Mouse (Mus musculus) CD4-positive helper T cell, adult 2 months (primary cell): ENCODE data around the gene Smim22.

Experiments
- DNase-seq: peaks from one replicate; pipeline ENCODE4 v3.0.0-alpha.2; 2012; ENCODE audit warnings: low read depth, missing footprints, low spot score

Gene Smim22

DNA sequence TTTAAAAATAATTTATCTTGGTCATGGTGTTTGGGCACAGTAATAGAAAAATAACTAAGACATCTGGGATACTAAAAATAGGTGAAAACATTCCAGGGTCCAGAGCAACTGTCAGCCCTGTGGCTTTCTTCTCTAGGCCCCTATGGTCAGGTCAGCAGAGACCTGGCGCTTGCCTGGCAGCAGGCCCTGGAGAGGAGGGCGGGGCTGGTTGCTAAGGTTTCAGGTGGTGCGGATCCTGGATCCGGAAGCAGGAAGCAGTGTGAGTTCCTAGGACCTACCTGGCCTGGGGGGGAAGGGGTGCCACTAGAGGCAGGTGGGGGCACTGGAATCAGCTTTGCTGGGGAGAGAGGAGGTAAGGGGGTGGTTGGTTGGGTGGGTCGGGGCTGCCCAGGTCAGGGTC lies at the start of gene Smim22:
TSS of gene Smim22 (plus strand) at position 222 of the 400 bp plus-strand sequence.
- no peak for DNase-seq

DNA sequence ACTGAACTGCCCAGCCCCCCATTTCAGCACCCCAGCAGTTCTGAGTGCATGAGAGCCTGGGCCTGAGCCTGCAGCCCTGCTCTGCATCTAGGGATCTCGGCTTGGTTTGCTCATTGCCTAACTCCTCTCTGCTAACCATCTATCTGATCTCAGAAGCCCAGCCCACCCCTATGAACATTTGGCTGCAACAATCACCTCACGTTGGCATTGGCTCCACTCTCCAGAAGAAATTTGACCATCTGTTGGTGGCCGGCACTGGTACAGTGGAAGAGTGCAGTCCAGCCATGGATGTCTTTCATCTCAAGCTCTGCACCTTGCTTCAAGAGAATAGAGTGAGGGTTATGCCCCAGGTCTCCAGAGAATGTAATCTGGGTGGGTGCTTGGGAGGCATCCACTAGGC lies 49.6 kb upstream of the Smim22 start:
- DNase-seq = no peak

DNA sequence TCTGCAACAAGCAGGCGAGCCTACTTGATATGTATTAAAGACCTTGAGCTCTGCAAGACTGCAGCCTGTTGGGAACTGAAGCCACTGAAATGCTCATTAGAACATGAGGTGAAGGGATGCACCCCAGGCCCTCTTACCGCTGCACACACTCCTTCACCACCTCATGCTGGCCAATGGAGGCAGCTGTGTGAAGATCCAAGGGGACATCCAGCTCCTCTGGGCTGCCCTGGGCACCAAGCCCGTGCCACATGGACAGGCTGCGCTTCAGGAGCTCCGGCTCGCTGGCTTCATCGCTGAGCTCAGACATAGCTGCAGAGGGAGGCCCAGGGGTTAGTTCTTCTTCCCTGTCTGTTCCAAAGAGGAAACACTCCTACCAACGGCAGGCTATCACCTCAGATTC lies 46.8 kb upstream of the Smim22 start:
- DNase-seq = no peak

DNA sequence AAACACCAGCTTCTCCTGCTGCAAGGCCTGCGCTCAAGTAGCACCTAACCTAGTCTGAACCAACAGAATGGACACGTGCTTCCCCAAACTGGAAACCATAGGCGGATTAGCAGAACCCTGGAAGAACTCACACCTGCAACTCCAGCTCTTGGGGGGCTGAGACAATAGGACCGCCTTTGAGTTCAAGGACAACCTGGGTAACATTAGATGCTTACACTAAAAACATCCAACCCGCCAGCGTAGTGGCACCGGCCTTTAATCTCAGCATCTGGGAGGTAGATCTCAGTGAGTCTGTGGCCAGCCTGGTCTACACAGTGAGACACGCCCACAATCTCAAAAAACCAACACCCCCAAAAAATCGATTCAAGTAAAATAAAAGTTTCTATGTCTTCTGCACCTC lies 43.7 kb upstream of the Smim22 start:
- DNase-seq = peak; percentile 20

DNA sequence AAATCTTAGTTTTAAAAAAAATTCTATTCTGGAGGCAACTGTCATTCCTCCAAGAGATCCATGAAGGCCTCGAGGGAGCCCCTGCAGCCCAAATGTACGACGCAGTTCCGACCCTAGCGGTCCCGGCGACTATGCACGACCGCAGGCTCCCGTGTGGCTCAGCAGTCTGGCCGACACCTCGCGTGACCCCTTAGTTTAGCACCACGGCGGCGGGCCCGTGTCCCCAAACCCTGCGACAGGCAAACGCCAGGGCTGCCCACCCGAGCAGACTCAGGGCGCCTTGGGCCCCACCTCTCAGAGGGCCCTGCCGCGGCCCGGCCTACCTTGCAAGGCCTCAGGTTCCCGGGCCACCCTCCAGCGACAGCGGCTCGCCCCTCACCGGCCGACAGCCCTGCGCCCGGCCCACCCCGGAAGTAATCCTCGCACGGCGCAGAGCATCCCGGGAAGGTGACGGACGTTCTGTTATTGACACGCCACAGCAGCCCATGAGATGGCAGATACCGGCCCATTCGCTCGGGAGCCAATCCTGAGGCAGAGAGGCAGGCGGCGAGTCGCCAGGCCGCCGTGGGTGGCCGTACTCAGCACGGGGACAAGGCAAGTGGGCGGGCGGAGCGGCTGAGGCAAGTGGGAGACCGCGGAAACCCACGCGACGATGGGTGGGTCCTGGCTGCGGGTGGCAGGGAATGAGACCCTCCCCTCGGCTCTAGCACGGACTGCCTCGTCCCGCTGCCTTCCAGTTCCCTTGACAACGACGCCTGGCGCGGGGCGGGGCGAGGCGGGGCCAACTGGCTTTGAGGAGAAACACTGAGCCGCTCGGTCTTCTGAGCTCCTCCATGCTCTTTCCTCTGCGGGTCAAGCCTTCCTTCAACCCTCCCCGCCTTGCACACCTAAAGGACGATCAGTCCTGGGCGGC lies 43.0 kb upstream of the Smim22 start, which contains the start of gene Anks3:
TSS of gene Anks3 (minus strand) at position 409 of the 913 bp plus-strand sequence.
- peak; percentile 92 for DNase-seq

DNA sequence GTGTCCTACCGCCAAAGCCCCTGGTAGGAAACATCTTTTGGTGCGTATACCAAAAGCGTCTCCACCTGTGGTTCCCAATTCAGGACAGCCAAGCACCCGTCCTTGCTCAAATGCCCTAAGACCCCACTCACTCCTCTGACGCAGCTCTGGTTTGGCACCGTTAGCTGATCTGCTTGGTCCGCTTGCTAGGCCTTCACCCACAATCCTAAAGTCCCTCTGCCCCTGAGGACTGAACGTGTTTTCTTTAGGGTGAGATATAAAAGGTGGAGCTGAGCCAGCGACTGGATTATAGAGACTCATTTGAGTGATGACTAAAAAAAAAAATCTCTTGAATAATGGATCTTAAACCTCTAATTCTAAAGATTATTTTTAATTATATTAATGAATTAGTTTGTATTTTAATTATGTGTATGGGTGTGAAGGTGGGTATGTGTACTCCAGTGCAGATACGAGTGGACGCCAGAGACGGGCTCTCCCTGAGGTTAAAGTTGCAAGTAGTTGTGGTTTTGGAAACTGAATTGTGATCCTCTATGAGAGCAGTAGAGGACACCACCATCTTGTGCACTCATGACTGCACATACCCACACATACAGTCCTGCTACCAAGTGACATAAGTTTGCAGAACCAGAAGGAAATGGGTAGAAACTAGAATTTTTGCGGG lies 42.2 kb upstream of the Smim22 start:
- peak; percentile 16 for DNase-seq

DNA sequence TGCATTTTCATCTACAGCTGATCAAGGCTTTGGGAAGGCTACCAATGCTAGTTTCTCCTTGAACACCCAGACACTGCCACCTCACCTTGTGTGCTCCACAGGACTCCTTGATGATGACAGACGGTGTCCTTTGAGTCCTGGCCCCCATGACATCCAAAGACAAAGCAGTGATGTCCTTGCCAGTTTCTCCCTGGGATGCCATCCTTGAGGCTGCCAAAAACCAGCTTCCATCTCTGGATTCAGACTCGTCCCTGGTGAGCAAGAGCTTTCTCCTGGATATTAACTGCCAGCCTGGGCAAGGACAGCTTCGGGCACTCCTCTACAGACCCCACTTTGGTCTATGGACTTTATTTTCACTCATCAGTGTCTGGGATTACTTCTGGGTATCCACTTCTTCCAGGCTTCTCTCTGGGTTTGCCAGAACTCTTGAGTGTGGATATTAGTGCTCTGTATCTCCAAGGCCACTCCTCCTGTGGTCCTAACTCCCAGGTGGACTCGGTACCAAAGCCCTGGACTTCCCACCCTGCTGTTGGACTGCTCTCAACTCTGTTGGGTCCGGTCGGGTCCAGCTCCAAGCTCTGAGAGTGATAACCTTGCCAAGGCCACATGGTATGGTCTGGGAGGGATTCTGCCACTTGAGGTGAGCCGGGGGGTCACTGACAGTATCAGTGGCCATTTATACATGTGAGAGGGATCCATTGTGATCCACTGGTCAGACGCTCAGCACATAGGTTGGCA lies 41.5 kb upstream of the Smim22 start:
- DNase-seq = no peak

DNA sequence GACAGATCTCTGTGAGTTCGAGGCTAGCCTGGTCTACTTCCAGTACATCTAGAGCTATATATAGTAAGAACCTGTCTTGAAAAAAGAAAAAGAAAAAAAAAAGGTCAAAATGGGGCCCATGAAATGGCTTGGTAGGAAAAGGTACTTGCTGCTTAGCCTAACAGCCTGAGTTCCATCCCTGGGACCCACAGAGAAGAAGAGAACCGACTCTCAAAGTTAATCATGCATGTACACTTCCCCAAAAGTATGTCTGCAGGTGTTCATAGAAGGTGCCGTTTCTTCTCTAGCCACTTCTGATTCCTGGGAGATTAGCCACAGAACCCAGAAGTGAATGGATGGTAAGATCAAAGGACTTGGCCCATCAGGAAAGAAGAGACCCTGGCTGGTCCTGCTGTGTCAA lies 38.7 kb upstream of the Smim22 start:
- no peak for DNase-seq

DNA sequence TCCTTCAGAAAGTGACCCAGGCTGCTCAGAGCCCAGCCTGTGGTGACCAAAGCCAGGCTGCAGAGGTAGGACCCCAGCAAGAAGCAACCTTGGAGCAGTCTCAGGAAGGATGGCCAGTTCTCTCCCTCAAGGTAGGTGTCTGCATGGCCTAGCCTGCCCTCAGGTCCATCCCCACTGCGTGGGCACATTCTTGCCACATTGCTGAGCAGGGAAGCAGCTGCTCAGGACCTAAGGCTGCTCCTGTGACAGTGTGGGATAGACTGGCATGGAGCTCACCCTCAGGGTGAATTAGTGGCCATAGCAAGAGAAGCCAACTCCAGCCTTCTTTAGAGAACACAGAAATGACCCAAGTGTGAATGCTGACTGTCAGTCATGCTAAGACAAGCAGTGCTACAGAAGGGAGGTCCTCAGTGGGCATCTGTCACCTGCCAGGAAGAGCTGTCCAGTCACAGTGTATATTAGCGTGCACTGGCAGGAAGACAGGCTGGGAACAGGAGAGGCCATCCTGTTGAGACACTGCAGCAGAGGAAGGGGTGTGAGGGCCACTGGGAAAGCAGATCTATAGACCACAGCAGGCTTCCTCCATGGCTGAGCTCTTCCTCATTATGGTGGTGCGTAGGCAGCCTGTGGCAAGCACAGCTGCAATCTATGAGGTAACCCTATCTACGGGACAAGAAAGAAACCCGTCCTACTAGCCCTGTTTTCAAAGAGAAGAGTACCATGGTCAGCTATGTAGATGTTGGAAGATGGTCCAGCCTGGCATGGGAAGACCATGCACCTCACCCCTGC lies 37.8 kb upstream of the Smim22 start:
- DNase-seq = no peak

DNA sequence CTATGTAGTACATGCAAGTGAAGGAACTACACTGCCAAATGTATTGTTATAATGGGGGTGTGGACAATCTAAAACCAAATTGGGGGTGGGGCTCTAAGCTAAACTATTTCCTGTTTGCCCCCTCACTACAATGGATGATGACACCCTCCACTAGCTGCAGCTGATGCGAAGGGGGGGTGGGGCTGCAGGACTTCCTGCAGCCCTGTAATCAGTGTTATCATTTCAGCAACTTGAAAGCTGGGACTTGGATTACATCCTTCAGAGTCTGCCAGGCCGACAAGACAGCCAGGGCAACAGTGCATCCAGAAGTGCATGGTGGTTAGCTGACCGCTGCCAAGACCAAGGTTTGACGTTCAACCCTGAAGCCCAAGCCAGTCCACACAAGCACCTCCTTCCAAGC lies 35.5 kb upstream of the Smim22 start:
- no peak for DNase-seq

DNA sequence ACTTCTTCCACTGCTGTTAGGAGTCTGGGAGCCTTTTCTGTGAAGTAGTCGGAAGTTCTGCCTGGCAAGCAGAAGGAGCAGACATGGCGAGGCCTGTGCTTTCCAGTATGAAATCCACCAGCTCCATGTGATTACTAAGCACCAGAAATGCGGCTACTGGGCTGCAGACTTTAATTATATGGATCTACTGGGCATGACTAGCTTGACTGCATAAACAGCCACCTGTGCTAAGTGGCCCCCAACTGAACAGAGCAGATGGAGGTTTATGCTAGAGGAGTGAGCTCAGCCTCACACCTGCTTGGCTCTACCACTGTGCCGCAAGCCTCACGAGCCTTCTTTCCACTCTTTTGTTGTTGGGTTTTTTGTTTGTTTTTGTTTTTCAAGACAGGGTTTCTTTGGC lies 32.6 kb upstream of the Smim22 start:
- DNase-seq = no peak

DNA sequence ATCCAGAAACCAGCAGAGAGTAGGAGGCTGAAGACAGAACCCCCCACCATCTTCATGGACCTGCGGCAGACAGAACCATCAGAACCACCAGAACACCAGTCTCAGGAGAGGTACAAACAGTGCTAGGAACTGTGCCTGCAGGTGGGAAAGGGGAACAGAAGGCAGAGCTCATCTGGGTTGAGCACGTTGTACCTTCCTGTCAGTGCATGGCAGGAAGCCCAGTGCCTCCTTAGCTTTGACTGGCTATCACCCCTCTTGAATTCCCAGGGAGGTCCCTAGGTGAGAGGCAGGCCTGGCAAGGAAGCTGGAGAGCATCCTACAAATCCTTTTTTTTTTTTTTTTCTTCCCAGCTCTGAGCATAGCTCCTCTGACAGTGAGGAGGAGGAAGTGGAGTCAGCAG lies 30.9 kb upstream of the Smim22 start:
- no peak for DNase-seq

DNA sequence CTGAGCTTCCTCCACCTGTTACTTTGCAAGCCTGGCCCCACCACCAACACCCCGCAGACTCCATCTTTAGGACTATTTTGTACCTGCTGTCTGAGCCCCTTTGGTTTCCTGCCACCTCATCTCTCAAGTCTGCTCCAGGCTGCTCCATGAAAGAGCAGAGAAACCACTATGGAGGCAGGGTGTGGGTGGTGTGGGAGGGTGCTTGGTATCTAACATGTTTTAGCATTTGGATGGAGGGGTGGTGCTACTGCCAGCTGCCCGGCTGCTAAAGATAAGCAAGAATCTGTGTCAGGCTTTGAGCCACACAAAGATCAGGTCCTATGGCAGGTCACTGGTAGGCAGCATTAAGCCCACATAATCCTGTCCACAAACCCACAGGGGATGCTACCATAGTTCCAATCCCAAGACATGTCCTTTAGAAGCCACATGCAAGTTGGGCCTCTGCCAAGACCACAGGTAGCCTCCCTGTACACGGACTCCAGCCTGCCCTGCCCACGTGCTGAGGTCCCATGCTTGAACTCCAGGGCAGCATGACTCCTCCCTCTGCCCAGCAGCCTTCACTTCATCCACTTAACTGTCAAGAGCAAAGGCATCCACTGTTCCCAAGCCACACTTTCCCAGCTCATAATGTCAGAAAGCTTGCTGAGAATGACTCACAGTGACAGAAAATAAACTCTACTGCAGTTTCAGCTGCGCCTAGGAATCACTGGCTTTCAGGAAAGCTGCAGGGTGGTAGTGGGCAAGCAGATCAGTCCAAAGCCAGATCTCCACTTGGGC lies 28.6 kb upstream of the Smim22 start:
- no peak for DNase-seq

DNA sequence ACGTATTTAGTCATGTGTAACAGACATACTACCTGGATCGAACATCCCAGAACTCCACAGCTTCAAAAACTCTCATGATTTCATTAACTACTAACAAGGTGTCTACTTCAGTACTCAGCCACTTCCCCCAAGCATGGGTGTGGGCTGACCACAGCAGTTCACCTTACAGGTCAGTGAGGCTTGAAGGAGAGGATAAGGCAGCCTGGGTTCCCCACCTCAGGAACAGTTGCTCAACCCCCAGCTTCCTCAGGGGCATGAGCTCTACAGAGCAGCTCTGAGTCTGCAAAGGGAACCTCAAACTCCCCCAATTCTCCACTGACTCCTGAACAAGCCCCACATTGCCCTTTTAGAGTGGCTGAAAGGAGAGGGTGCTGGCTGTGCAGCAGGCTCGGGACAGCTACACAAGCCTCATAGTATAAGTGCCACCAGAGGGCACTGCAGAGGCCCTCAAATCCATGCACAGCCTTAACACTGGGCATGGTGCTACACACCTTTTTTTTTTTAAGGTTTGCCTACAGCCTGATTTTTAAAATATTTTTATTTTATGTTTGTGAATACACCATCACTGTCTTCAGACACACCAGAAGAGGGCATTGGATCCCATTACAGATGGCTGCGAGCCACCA lies 27.2 kb upstream of the Smim22 start:
- DNase-seq = peak; percentile 47

DNA sequence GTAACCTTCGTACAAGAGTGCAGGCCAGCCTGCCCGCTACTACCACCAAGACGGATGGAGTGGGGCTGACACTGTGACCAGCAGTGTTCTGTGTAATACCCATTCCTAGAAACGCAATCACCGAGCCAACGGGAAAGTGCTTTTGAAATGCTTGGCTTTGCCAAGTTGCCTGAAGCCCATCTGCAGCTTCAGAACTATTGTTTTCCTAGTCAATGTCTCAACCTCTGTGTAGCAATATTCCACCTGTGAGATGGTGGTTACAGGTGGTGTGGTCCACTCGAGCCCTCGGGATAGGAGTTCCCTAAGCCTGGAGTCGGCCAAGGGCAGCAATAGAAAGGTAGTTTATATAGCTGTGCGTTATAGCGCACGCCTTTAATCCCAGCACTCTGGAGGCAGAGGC lies 22.4 kb upstream of the Smim22 start:
- no peak for DNase-seq

DNA sequence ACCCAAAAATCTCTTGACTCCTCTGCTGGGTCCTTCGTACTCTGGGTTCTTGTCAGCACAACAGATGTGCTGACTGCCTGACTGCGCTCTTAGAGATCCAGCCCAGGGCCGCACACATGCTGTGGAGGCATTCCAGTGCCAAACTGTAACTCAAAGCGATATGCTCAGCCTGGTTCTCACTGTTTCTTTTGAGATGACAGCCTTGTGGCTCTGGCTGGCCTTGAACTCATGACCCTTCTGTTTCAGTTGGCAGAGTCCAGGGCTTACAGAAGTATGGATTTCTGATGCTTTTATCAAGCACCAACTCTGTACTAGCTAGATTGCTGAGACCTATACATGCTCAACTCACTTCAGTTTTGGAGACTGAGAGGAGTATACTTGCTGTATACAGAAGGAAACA lies 13.8 kb upstream of the Smim22 start:
- no peak for DNase-seq

DNA sequence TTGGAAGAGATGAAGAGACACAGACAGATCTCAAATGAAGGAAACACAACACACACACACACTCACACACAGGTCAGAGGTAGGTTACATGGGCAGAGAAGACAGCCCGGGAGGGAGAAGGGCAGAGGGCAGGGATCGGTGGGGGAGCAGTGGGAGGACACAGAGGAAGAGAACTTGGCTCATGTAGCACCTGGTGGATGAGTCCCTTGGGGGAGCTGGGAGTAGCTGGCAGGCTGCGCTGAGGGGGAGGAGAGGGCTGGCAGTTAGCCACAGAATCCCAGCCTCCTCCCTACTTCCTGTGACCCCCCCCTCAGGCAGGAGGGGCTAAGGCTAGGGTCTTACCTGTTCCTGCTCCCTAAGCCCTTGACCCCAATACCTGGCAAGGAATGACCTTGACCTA lies 9.5 kb upstream of the Smim22 start, which contains the start of gene Sept12:
TSS of gene Sept12 (minus strand) at position 300 of the 400 bp plus-strand sequence.
- DNase-seq = no peak

DNA sequence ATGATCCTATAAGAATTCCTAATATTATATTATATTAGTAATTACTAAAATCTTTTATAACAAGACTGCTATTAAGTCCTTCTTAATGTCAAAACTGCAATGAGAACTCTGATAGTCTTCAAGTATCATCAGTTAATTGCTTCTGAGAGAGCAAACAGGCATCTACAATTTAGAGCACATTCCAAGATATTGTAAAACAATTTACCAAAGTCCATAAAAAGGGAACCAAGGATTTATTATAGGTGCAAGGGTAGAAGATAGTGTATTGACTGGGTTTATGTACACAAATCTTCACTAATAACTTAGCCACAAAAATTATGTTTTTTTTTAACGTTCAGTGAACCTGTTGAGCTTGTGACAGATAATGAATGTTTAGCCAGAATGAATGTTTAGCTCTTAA lies 8.1 kb upstream of the Smim22 start:
- DNase-seq = no peak

DNA sequence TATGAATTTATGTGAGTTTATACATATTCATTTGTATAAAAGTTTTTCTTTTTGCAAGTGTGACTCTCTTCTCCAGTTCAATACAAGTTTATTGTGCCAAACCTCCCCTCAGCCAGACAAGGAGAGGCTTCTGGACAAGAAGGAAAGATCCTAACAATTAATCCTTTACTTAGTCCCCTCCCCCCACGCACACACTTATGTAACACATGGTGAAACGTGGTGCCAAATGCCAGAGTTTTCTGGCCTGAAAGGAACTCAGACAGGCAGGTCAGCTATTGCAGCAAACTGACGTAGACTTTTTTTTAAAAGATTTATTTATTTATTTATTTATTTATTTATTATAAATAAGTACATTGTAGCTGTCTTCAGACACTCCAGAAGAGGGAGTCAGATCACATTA lies 6.5 kb upstream of the Smim22 start:
- no peak for DNase-seq

DNA sequence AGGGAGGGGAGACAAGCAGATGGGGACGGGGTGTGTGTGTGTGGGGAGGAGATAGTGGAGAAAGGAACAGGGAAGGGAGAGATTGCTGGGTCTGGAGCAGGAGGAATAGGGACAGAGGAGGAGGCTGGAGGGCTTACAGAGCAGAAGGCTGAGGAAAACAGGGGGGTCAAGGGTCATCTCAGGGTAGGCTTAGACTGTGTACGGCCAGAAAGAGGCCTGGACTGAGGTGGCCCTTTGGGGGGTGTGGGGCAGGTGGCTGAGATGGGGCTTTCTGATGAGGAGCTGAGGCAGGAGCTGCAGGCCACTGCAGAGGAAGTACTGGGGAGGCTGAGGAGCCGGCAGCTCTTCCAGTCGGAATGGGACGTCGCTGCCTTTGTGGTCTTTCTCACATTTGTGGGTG lies 404 bp downstream of the Smim22 start:
- no peak for DNase-seq
